Mouse (Mus musculus): Measurements from ENCODE around the gene Sipa1l3. TPM values are rescaled to one million over a fixed set of nuclear protein-coding genes. Genes with fewer than 3 reads are reported as not detected.

The Sipa1l3 gene
- polyA plus RNA-seq, 1 experiment, result 35.4 TPM

- TF ChIP-seq POLR2A (IDR thresholded peaks at IDR 0.05; ENCODE audit: extremely low read depth, insufficient read depth, low read length) (no peak), CTCF (IDR thresholded peaks at IDR 0.05; ENCODE audit: extremely low read depth, insufficient read depth, low read length) (no peak)
- H3K4me3 ChIP-seq (ENCODE audit: insufficient read depth, low read length), result no peak overlapping the region
- no peak overlapping the region for H3K27ac ChIP-seq (ENCODE audit: insufficient read depth, low read length)
- H3K4me1 ChIP-seq (ENCODE audit: control insufficient read depth, insufficient read depth, low read length), result no peaks in the 10 kb centered on the region; the same call in 1 of the 2 replicates
Observed at GRCm38 (mm10) chr7:29486753-29487152, 31.7 kb downstream of the Sipa1l3 start.

GRCm38 (mm10) chr7:29485721-29486120 lies 32.7 kb downstream of the Sipa1l3 start:
- Histone ChIP-seq H3K4me1 (ENCODE audit: control insufficient read depth, insufficient read depth, low read length) (no peaks in the 10 kb centered on the region; the same call in 1 of the 2 replicates), H3K27ac (ENCODE audit: insufficient read depth, low read length) (no peak overlapping the region), H3K4me3 (ENCODE audit: insufficient read depth, low read length) (no peak overlapping the region)
- TF ChIP-seq POLR2A (IDR thresholded peaks at IDR 0.05; ENCODE audit: extremely low read depth, insufficient read depth, low read length) (no peak), CTCF (IDR thresholded peaks at IDR 0.05; ENCODE audit: extremely low read depth, insufficient read depth, low read length) (no peak)

GRCm38 (mm10) chr7:29483556-29483955 lies 34.9 kb downstream of the Sipa1l3 start:
- no peak overlapping the region for H3K4me3 ChIP-seq (ENCODE audit: insufficient read depth, low read length)
- TF ChIP-seq CTCF (IDR thresholded peaks at IDR 0.05; ENCODE audit: extremely low read depth, insufficient read depth, low read length) (no peak), POLR2A (IDR thresholded peaks at IDR 0.05; ENCODE audit: extremely low read depth, insufficient read depth, low read length) (no peak)
- no peaks in the 10 kb centered on the region; the same call in 1 of the 2 replicates for H3K4me1 ChIP-seq (ENCODE audit: control insufficient read depth, insufficient read depth, low read length)
- H3K27ac ChIP-seq (ENCODE audit: insufficient read depth, low read length), result no peak overlapping the region

GRCm38 (mm10) chr7:29481345-29482155 lies 36.9 kb downstream of the Sipa1l3 start:
- TF ChIP-seq CTCF (IDR thresholded peaks at IDR 0.05; ENCODE audit: extremely low read depth, insufficient read depth, low read length) (no peak), POLR2A (IDR thresholded peaks at IDR 0.05; ENCODE audit: extremely low read depth, insufficient read depth, low read length) (no peak)
- Histone ChIP-seq H3K4me1 (ENCODE audit: control insufficient read depth, insufficient read depth, low read length) (no peaks in the 10 kb centered on the region; the same call in 1 of the 2 replicates), H3K4me3 (ENCODE audit: insufficient read depth, low read length) (no peak overlapping the region), H3K27ac (ENCODE audit: insufficient read depth, low read length) (no peak overlapping the region)

GRCm38 (mm10) chr7:29480590-29481344 lies 37.7 kb downstream of the Sipa1l3 start:
- Histone ChIP-seq H3K4me3 (ENCODE audit: insufficient read depth, low read length) (no peak overlapping the region), H3K27ac (ENCODE audit: insufficient read depth, low read length) (no peak overlapping the region), H3K4me1 (ENCODE audit: control insufficient read depth, insufficient read depth, low read length) (no peaks in the 10 kb centered on the region; the same call in 1 of the 2 replicates)
- TF ChIP-seq CTCF (IDR thresholded peaks at IDR 0.05; ENCODE audit: extremely low read depth, insufficient read depth, low read length), result no peak

GRCm38 (mm10) chr7:29480183-29480582 lies 38.3 kb downstream of the Sipa1l3 start:
- Histone ChIP-seq H3K27ac (ENCODE audit: insufficient read depth, low read length) (no peak overlapping the region), H3K4me3 (ENCODE audit: insufficient read depth, low read length) (no peak overlapping the region), H3K4me1 (ENCODE audit: control insufficient read depth, insufficient read depth, low read length) (no peaks in the 10 kb centered on the region; the same call in 1 of the 2 replicates)
- TF ChIP-seq POLR2A (IDR thresholded peaks at IDR 0.05; ENCODE audit: extremely low read depth, insufficient read depth, low read length) (no peak), CTCF (IDR thresholded peaks at IDR 0.05; ENCODE audit: extremely low read depth, insufficient read depth, low read length) (no peak)

GRCm38 (mm10) chr7:29475005-29475404 lies 43.4 kb downstream of the Sipa1l3 start:
- TF ChIP-seq CTCF (IDR thresholded peaks at IDR 0.05; ENCODE audit: extremely low read depth, insufficient read depth, low read length) (no peak), POLR2A (IDR thresholded peaks at IDR 0.05; ENCODE audit: extremely low read depth, insufficient read depth, low read length) (no peak)
- Histone ChIP-seq H3K4me1 (ENCODE audit: control insufficient read depth, insufficient read depth, low read length) (peaks cover 2% of the 10 kb centered on the region), H3K27ac (ENCODE audit: insufficient read depth, low read length) (no peak overlapping the region)

GRCm38 (mm10) chr7:29471309-29471708 lies 47.1 kb downstream of the Sipa1l3 start:
- Histone ChIP-seq H3K4me3 (ENCODE audit: insufficient read depth, low read length) (no peak overlapping the region), H3K27ac (ENCODE audit: insufficient read depth, low read length) (no peak overlapping the region), H3K4me1 (ENCODE audit: control insufficient read depth, insufficient read depth, low read length) (peaks cover 9% of the 10 kb centered on the region)
- no peak for TF ChIP-seq CTCF (IDR thresholded peaks at IDR 0.05; ENCODE audit: extremely low read depth, insufficient read depth, low read length)
- no peak for TF ChIP-seq POLR2A (IDR thresholded peaks at IDR 0.05; ENCODE audit: extremely low read depth, insufficient read depth, low read length)

More at GRCm38 (mm10) chr7:29475005-29475404, 43.4 kb downstream of the Sipa1l3 start:
- no peak overlapping the region for H3K4me3 ChIP-seq (ENCODE audit: insufficient read depth, low read length)

GRCm38 (mm10) chr7:29469602-29470344 lies 48.7 kb downstream of the Sipa1l3 start:
- Histone ChIP-seq H3K27ac (ENCODE audit: insufficient read depth, low read length) (no peak overlapping the region), H3K4me1 (ENCODE audit: control insufficient read depth, insufficient read depth, low read length) (peaks cover 9% of the 10 kb centered on the region), H3K4me3 (ENCODE audit: insufficient read depth, low read length) (no peak overlapping the region)
- no peak for TF ChIP-seq POLR2A (IDR thresholded peaks at IDR 0.05; ENCODE audit: extremely low read depth, insufficient read depth, low read length)
- TF ChIP-seq CTCF (IDR thresholded peaks at IDR 0.05; ENCODE audit: extremely low read depth, insufficient read depth, low read length), result no peak

Measured in cortical plate, adult 2 months (tissue).